Mouse (Mus musculus): Measurements from ENCODE around the gene Sycp3. TPM values are rescaled to one million over a fixed set of nuclear protein-coding genes. Genes with fewer than 3 reads are reported as not detected.

The Sycp3 gene
- polyA plus RNA-seq, 1 experiment from 2014 or later = 0.13 TPM

DNA sequence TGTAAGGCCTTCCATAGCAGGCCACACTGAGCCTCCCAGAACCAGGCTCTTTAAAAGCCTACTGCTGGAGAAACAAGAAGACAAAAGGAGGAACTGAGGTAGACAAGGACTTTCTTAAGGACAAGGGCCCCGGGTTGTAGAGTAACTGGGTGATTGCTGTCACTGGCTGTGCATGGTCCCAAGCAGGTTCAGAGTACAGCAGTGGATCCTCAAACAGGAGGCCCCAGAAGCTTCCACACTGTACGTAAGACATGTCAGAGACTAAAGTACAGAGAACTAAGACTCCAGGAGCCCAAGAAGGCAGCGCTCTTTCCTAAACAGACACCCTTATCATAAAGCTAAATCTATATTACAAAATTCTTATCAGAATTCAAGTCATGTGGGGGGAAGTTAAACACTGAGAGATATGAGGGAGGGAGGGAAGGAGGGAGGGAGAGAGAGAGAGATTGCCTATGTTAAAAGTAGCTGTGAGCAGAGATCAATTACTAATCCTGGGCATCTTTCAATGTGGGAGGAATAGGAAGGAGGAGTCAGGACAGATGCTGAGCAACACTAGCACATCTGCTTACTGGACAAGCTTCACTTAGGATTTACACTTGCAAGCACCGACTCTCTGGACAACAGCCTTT, 35.7 kb downstream of the Sycp3 start:
- no peaks in the 10 kb centered on the region for H3K27me3 ChIP-seq (ENCODE audit: insufficient read depth, low read length)
- no peak overlapping the region for H3K27ac ChIP-seq (ENCODE audit: low read depth)
- no peak overlapping the region for H3K4me3 ChIP-seq (ENCODE audit: low read depth, low read length)
- H3K4me1 ChIP-seq (ENCODE audit: insufficient read depth) = no peaks in the 10 kb centered on the region
- H3K9ac ChIP-seq (replicated peaks) = no peak overlapping the region
- H3K36me3 ChIP-seq (replicated peaks; ENCODE audit: insufficient read depth, low read length) = no peaks in the 10 kb centered on the region
- 64% methylated on average over 4 of the region's 4 CpGs for WGBS (ENCODE audit: insufficient replicate concordance)
- DNase-seq (no peak), ATAC-seq (no peak)
- H3K9me3 ChIP-seq (ENCODE audit: low read length) = no peaks in the 10 kb centered on the region
- TF ChIP-seq EP300 (IDR thresholded peaks at IDR 0.05; ENCODE audit: low read depth) = no peak
- no peak overlapping the region for H3K4me2 ChIP-seq (ENCODE audit: low read depth, low read length)

DNA sequence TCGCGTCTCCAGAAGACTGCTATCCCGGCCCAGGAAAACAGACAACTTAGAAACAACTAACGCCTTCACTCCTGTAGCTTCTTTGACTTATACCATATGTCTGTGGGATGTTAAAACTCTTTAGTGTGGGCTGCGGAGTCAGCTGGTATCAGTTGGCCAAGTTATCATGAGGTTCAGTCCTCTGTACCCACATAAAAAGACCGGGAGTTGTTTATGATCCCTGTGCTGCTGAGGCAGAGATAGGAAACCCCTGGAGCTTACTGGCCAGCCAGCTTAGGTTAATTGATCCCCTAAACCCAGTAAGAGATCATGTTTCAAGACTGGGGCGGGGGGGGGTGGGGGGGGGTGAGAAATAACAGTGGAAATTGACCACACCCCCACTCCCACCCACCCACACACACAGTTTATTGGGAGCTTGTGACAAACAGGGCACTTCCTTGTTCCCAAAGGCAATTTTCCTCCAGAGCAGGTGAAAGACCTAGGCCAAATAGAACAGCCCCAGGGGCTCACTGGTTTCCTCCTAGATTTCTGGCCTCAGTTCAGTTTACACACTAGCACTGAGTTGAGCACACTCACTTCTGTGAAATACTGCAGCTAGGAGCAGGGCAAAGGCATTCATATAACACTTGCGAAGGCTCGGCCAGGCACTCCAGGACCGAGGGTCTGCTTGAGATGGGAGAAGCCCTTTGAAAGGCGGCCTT, 37.6 kb downstream of the Sycp3 start:
- DNase-seq = no peak
- WGBS (ENCODE audit: insufficient replicate concordance) = 80% methylated on average over 11 of the region's 11 CpGs
- Histone ChIP-seq H3K9me3 (ENCODE audit: low read length) (no peaks in the 10 kb centered on the region), H3K27me3 (ENCODE audit: insufficient read depth, low read length) (no peaks in the 10 kb centered on the region), H3K27ac (ENCODE audit: low read depth) (no peak overlapping the region), H3K4me3 (ENCODE audit: low read depth, low read length) (no peak overlapping the region), H3K36me3 (replicated peaks; ENCODE audit: insufficient read depth, low read length) (no peaks in the 10 kb centered on the region), H3K4me2 (ENCODE audit: low read depth, low read length) (no peak overlapping the region), H3K9ac (replicated peaks) (no peak overlapping the region), H3K4me1 (ENCODE audit: insufficient read depth) (no peaks in the 10 kb centered on the region)
- TF ChIP-seq CTCF (IDR thresholded peaks at IDR 0.05; ENCODE audit: low read depth) (no peak), EP300 (IDR thresholded peaks at IDR 0.05; ENCODE audit: low read depth) (no peak)
- no peak for ATAC-seq

GRCm38 (mm10) chr10:88499993-88500392, 40.6 kb downstream of the Sycp3 start:
- H3K36me3 ChIP-seq (replicated peaks; ENCODE audit: insufficient read depth, low read length) = no peaks in the 10 kb centered on the region
- ATAC-seq (no peak), DNase-seq (no peak)
- H3K4me1 ChIP-seq (ENCODE audit: insufficient read depth) = peaks cover 5% of the 10 kb centered on the region
- no peaks in the 10 kb centered on the region for H3K27me3 ChIP-seq (ENCODE audit: insufficient read depth, low read length)
- no peak overlapping the region for H3K9ac ChIP-seq (replicated peaks)
- TF ChIP-seq EP300 (IDR thresholded peaks at IDR 0.05; ENCODE audit: low read depth) (no peak), CTCF (IDR thresholded peaks at IDR 0.05; ENCODE audit: low read depth) (no peak)
- H3K4me2 ChIP-seq (ENCODE audit: low read depth, low read length) = no peak overlapping the region
- no peak overlapping the region for H3K27ac ChIP-seq (ENCODE audit: low read depth)
- WGBS (ENCODE audit: insufficient replicate concordance) = 73% methylated on average over 5 of the region's 5 CpGs
- H3K9me3 ChIP-seq (ENCODE audit: low read length) = no peaks in the 10 kb centered on the region
- no peak overlapping the region for H3K4me3 ChIP-seq (ENCODE audit: low read depth, low read length)

DNA sequence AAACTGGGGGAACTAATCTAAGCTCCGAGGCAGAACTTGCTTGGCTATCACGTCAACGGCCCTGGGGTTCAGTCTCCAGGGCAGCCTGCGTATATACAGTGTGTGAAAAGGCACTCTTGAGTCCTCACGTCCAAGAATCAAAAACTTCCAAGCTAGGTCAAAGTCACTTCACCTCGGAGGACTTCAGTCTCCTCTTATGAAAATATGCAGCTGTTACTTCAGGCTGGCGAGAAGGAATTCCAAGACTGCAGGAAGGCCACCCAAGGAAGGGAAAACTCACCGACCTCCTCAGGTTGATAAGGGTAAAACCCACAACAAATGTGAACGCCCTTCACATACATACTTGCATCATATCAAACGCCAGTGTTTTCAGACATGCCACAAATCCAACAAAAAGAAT, 42.0 kb downstream of the Sycp3 start:
- H3K4me3 ChIP-seq (ENCODE audit: low read depth, low read length) = no peak overlapping the region
- no peak overlapping the region for H3K27ac ChIP-seq (ENCODE audit: low read depth)
- 68% methylated on average over 10 of the region's 10 CpGs for WGBS (ENCODE audit: insufficient replicate concordance)
- TF ChIP-seq CTCF (IDR thresholded peaks at IDR 0.05; ENCODE audit: low read depth) (no peak), EP300 (IDR thresholded peaks at IDR 0.05; ENCODE audit: low read depth) (no peak)
- peaks cover 5% of the 10 kb centered on the region for H3K4me1 ChIP-seq (ENCODE audit: insufficient read depth)
- DNase-seq = no peak
- no peak for ATAC-seq
- H3K4me2 ChIP-seq (ENCODE audit: low read depth, low read length) = no peak overlapping the region
- H3K9ac ChIP-seq (replicated peaks) = no peak overlapping the region
- H3K9me3 ChIP-seq (ENCODE audit: low read length) = no peaks in the 10 kb centered on the region
- H3K27me3 ChIP-seq (ENCODE audit: insufficient read depth, low read length) = no peaks in the 10 kb centered on the region
- H3K36me3 ChIP-seq (replicated peaks; ENCODE audit: insufficient read depth, low read length) = no peaks in the 10 kb centered on the region

DNA sequence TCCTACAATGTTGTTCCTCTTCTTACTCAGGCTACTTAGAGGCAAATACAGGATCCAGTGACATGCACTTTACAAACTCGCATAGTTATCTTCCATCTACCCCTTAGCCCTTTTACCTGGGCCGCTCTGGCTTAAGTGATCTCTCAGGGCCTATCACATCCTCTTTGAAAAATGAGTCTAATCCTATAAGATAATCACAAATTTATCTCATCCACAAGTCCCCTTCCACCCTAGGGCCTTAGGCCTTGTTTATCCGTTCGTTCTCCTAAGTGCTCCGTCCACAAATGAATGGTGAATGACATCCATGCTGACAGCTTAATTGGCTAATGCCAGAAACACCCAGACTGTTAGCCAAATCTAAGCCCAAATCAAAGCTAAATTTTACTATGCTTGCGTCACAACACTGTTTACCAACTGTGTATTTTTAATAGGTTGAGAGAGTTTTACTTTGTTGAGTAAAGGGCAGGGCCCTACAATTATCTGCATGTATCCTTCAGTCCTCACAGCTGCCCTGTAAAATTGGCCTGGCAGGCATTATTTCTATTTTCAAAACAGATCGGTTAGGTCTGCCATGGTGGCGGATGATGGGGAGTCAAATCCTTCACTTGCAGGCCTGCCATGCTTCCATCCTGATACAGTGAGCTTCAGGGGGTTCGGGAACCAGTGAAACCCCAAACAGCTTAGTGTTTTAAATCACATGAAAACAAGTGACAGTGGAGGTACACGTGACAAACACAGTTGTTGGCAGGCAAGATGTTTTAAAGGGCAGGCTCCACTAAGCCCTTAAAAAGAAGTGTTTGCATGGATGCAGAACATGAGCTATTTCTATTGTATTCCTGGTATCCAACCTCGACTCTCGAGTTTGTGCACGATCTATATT, 42.8 kb downstream of the Sycp3 start:
- WGBS (ENCODE audit: insufficient replicate concordance) = 83% methylated on average over 13 of the region's 13 CpGs
- DNase-seq = no peak
- no peak overlapping the region for H3K4me2 ChIP-seq (ENCODE audit: low read depth, low read length)
- H3K27me3 ChIP-seq (ENCODE audit: insufficient read depth, low read length) = no peaks in the 10 kb centered on the region
- H3K4me1 ChIP-seq (ENCODE audit: insufficient read depth) = peaks cover 5% of the 10 kb centered on the region
- H3K27ac ChIP-seq (ENCODE audit: low read depth) = no peak overlapping the region
- no peak for ATAC-seq
- no peak overlapping the region for H3K9ac ChIP-seq (replicated peaks)
- no peak for TF ChIP-seq CTCF (IDR thresholded peaks at IDR 0.05; ENCODE audit: low read depth)
- no peak for TF ChIP-seq EP300 (IDR thresholded peaks at IDR 0.05; ENCODE audit: low read depth)
- H3K4me3 ChIP-seq (ENCODE audit: low read depth, low read length) = no peak overlapping the region
- H3K9me3 ChIP-seq (ENCODE audit: low read length) = no peaks in the 10 kb centered on the region
- no peaks in the 10 kb centered on the region for H3K36me3 ChIP-seq (replicated peaks; ENCODE audit: insufficient read depth, low read length)

DNA sequence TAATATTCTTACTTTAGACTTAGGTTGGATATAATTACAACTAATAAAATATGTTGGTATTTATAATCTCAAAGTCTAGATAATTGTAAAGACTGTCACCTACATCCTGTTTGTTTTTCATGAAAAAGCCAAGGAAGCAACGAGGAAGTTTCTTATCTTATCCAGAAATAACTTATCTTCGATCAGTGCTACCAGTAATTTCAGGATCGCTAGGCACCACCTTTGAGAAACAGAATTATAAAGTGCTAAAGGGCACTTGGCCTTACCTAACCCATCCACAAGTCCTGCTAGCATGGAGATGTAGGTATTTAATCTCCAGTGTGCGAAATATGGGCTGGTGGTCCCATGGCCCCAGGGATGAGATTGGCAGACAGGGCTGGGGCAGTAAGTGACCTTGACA, 43.5 kb downstream of the Sycp3 start:
- Histone ChIP-seq H3K9me3 (ENCODE audit: low read length) (no peaks in the 10 kb centered on the region), H3K4me3 (ENCODE audit: low read depth, low read length) (peak overlapping the region; percentile 72), H3K27me3 (ENCODE audit: insufficient read depth, low read length) (no peaks in the 10 kb centered on the region), H3K27ac (ENCODE audit: low read depth) (no peak overlapping the region), H3K4me1 (ENCODE audit: insufficient read depth) (peaks cover 5% of the 10 kb centered on the region), H3K9ac (replicated peaks) (peak overlapping the region; percentile 83), H3K36me3 (replicated peaks; ENCODE audit: insufficient read depth, low read length) (no peaks in the 10 kb centered on the region), H3K4me2 (ENCODE audit: low read depth, low read length) (peak overlapping the region; percentile 93)
- ATAC-seq (no peak), DNase-seq (no peak)
- TF ChIP-seq CTCF (IDR thresholded peaks at IDR 0.05; ENCODE audit: low read depth) (no peak), EP300 (IDR thresholded peaks at IDR 0.05; ENCODE audit: low read depth) (no peak)
- WGBS (ENCODE audit: insufficient replicate concordance) = 51% methylated on average over 4 of the region's 4 CpGs
